Mouse (Mus musculus) macrophage (primary cell): ENCODE measurements around the gene Slc4a10. TPM values are rescaled to one million over a fixed set of nuclear protein-coding genes. Genes with fewer than 3 reads are reported as not detected.
"Not testable (repeated sequence)": the region's sequence is repeated elsewhere in the genome, so short reads cannot be mapped to it uniquely, and the experiment has no call there.

Experiments
- H3K27ac ChIP-seq: fragments of 350-480 bp; formaldehyde crosslinking; 2 replicates; pipeline ENCODE4 v1.9.0; 2021
- H3K36me3 ChIP-seq: fragments of 350-480 bp; formaldehyde crosslinking; 2 replicates; pipeline ENCODE4 v1.9.0; 2021; ENCODE audit errors: inconsistent target
- H3K4me3 ChIP-seq: fragments of 350-480 bp; formaldehyde crosslinking; 2 replicates; pipeline ENCODE4 v1.9.0; 2021; ENCODE audit errors: inconsistent target
- H3K79me2 ChIP-seq: fragments of 350-480 bp; formaldehyde crosslinking; 2 replicates; pipeline ENCODE4 v1.9.0; 2021; ENCODE audit errors: inconsistent target
- WGBS: methylation state at CpG from one replicate; pipeline ENCODE4 v1.1.7; 2026; ENCODE audit warnings: inconsistent platforms; ENCODE audit not compliant: missing documents; 5-methylcytosine and 5-hydroxymethylcytosine counted together
- polyA plus RNA-seq: library from polyadenylated mRNA; stranded (reverse); fragments of 250-400 nt; gene quantifications from 3 replicates; pipeline ENCODE4 v1.2.4, GENCODE M21; 2018; ENCODE audit warnings: inconsistent platforms
- total RNA-seq, 78 experiments: library from RNA; depleted of rRNA; stranded (reverse); fragments of 250-400 nt; gene quantifications; 1 replicate in 9 of 78; 2 replicates in 24 of 78; 3 replicates in 43 of 78; 4 replicates in 2 of 78; pipeline ENCODE4 v1.2.4; 2018; ENCODE audit warnings: inconsistent platforms in 56 of 78

Gene Slc4a10
- total RNA-seq (2018; cell fraction: chromatin; rRNA removed): not detected
- not detected for total RNA-seq (2018; cell fraction: cytosol; rRNA removed)
- total RNA-seq (2018; cell fraction: nucleus; rRNA removed): not detected
- polyA plus RNA-seq: not detected in 3 replicates

GRCm38 (mm10) chr2:62046421-62046845 is at the start of gene Slc4a10:
Slc4a10 (plus strand) TSS chr2:62046462.
- no peaks in the 10 kb centered on the region for H3K79me2 ChIP-seq
- no peaks in the 10 kb centered on the region for H3K36me3 ChIP-seq
- H3K27ac ChIP-seq: no peak within 1 kb of the TSS
- no peak within 1 kb of the TSS for H3K4me3 ChIP-seq
- WGBS: 61% methylated on average over 10 of the region's 10 CpGs

- H3K4me3 ChIP-seq, H3K79me2 ChIP-seq, H3K36me3 ChIP-seq, H3K27ac ChIP-seq: not testable (repeated sequence)
- WGBS: 85% methylated on average over 6 of the region's 6 CpGs
Measured at GRCm38 (mm10) chr2:62001251-62001650, 45.0 kb upstream of the Slc4a10 start.

GRCm38 (mm10) chr2:62018209-62018608 is 28.1 kb upstream of the Slc4a10 start:
- Histone ChIP-seq H3K79me2 (no peaks in the 10 kb centered on the region), H3K36me3 (no peaks in the 10 kb centered on the region), H3K4me3 (no peak overlapping the region), H3K27ac (no peak overlapping the region)
- 96% methylated on average over 3 of the region's 3 CpGs for WGBS

- H3K27ac ChIP-seq: no peak overlapping the region
- no peaks in the 10 kb centered on the region for H3K36me3 ChIP-seq
- H3K79me2 ChIP-seq: no peaks in the 10 kb centered on the region
- WGBS: 22% methylated on average over 10 of the region's 10 CpGs
- no peak overlapping the region for H3K4me3 ChIP-seq
Measured at GRCm38 (mm10) chr2:62046861-62047503, 720 bp downstream of the Slc4a10 start.

GRCm38 (mm10) chr2:62047504-62048005 is 1.3 kb downstream of the Slc4a10 start:
- Histone ChIP-seq H3K4me3 (no peak overlapping the region), H3K36me3 (no peaks in the 10 kb centered on the region), H3K27ac (no peak overlapping the region), H3K79me2 (no peaks in the 10 kb centered on the region)
- WGBS: 8% methylated on average over 14 of the region's 14 CpGs

- no peak overlapping the region for H3K27ac ChIP-seq
- WGBS: 23% methylated on average over 3 of the region's 3 CpGs
- no peaks in the 10 kb centered on the region for H3K79me2 ChIP-seq
- no peaks in the 10 kb centered on the region for H3K36me3 ChIP-seq
- no peak overlapping the region for H3K4me3 ChIP-seq
Measured at GRCm38 (mm10) chr2:62048116-62048515, 1.9 kb downstream of the Slc4a10 start.

GRCm38 (mm10) chr2:62076512-62076911 is 30.2 kb downstream of the Slc4a10 start:
- H3K36me3 ChIP-seq: no peaks in the 10 kb centered on the region
- H3K79me2 ChIP-seq: no peaks in the 10 kb centered on the region
- H3K4me3 ChIP-seq: no peak overlapping the region
- H3K27ac ChIP-seq: no peak overlapping the region

- no peaks in the 10 kb centered on the region for H3K36me3 ChIP-seq
- 94% methylated on average over 3 of the region's 3 CpGs for WGBS
- H3K27ac ChIP-seq: no peak overlapping the region
- no peak overlapping the region for H3K4me3 ChIP-seq
- H3K79me2 ChIP-seq: no peaks in the 10 kb centered on the region
Measured at GRCm38 (mm10) chr2:62087566-62087965, 41.3 kb downstream of the Slc4a10 start.

- WGBS: 100% methylated on average over 8 of the region's 8 CpGs
- H3K4me3 ChIP-seq: no peak overlapping the region
- no peak overlapping the region for H3K27ac ChIP-seq
- H3K36me3 ChIP-seq: no peaks in the 10 kb centered on the region
- no peaks in the 10 kb centered on the region for H3K79me2 ChIP-seq
Measured at GRCm38 (mm10) chr2:62088715-62089114, 42.5 kb downstream of the Slc4a10 start.

- Histone ChIP-seq H3K27ac (no peak overlapping the region), H3K4me3 (no peak overlapping the region), H3K79me2 (no peaks in the 10 kb centered on the region), H3K36me3 (no peaks in the 10 kb centered on the region)
- 93% methylated on average over 9 of the region's 9 CpGs for WGBS
Measured at GRCm38 (mm10) chr2:62089208-62089607, 42.9 kb downstream of the Slc4a10 start.

GRCm38 (mm10) chr2:62100526-62100925 is 54.3 kb downstream of the Slc4a10 start:
- Histone ChIP-seq H3K79me2 (no peaks in the 10 kb centered on the region), H3K4me3 (no peak overlapping the region), H3K27ac (no peak overlapping the region), H3K36me3 (no peaks in the 10 kb centered on the region)
- 88% methylated on average over 1 of the region's 1 CpGs for WGBS

GRCm38 (mm10) chr2:62115346-62115745 is 69.1 kb downstream of the Slc4a10 start:
- Histone ChIP-seq H3K36me3 (no peaks in the 10 kb centered on the region), H3K27ac (no peak overlapping the region), H3K4me3 (no peak overlapping the region), H3K79me2 (no peaks in the 10 kb centered on the region)
- 85% methylated on average over 4 of the region's 4 CpGs for WGBS

GRCm38 (mm10) chr2:62129975-62130374 is 83.7 kb downstream of the Slc4a10 start:
- no peak overlapping the region for H3K27ac ChIP-seq
- no peaks in the 10 kb centered on the region for H3K79me2 ChIP-seq
- no peak overlapping the region for H3K4me3 ChIP-seq
- no peaks in the 10 kb centered on the region for H3K36me3 ChIP-seq
- 100% methylated on average over 2 of the region's 2 CpGs for WGBS

GRCm38 (mm10) chr2:62134911-62135310 is 88.6 kb downstream of the Slc4a10 start:
- WGBS: 35% methylated on average over 8 of the region's 8 CpGs
- H3K4me3 ChIP-seq: no peak overlapping the region
- H3K79me2 ChIP-seq: no peaks in the 10 kb centered on the region
- H3K36me3 ChIP-seq: no peaks in the 10 kb centered on the region
- no peak overlapping the region for H3K27ac ChIP-seq

- H3K27ac ChIP-seq: no peak overlapping the region
- H3K36me3 ChIP-seq: no peaks in the 10 kb centered on the region
- H3K79me2 ChIP-seq: no peaks in the 10 kb centered on the region
- 94% methylated on average over 3 of the region's 3 CpGs for WGBS
- H3K4me3 ChIP-seq: no peak overlapping the region
Measured at GRCm38 (mm10) chr2:62147636-62148035, 101.4 kb downstream of the Slc4a10 start.

GRCm38 (mm10) chr2:62149421-62149820 is 103.2 kb downstream of the Slc4a10 start:
- no peak overlapping the region for H3K4me3 ChIP-seq
- no peaks in the 10 kb centered on the region for H3K36me3 ChIP-seq
- H3K27ac ChIP-seq: no peak overlapping the region
- H3K79me2 ChIP-seq: no peaks in the 10 kb centered on the region
